Mouse (Mus musculus) adipocyte (in vitro differentiated cells): ENCODE measurements around the gene Sh3yl1.

Experiments
- DNase-seq: peaks from one replicate; pipeline ENCODE4 v3.0.0-alpha.2; 2016; ENCODE audit warnings: low spot score

The Sh3yl1 gene

GRCm38 (mm10) chr12:30944197-30944596 lies 32.7 kb downstream of the Sh3yl1 start:
- no peak for DNase-seq

DNA sequence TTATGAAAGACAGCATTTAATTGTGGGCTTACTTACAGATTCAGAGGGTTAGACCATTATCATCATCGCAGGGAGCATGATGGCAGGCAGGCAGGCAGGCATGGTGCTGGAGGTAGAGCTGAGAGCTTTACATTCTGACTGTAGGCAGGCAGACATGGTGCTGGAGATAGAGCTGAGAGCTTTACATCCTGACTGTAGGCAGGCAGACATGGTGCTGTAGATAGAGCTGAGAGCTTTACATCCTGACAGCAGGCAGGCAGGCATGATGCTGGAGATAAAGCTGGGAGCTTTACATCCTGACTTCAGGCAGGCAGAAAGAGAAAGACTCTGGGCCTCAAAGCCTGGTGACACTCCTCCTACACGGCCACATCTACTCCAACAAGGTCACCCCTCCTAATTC lies 59.2 kb downstream of the Sh3yl1 start:
- no peak for DNase-seq

DNA sequence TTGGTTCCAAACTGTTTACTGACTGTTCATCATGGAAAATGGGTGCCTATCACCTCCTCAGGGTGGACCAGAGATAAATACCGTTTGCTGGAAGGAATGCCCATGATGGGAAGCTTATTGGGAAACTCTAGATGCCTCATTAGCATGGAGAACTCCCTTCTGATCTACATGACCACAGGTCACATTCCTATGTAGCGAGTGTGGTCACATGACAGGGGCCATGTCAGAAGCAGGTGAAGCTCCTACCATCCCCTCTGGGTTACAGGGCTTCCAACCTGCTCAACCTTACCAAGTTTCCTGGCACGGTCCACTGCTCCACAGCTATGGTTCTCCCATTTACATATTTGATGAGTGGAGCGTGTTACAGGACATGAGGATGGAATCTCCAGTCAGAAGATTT lies 92.3 kb downstream of the Sh3yl1 start:
- no peak for DNase-seq

- DNase-seq: peak; percentile 84
Observed at GRCm38 (mm10) chr12:31005010-31005409, 93.5 kb downstream of the Sh3yl1 start.

- peak; percentile 80 for DNase-seq
Observed at GRCm38 (mm10) chr12:31008171-31008570, 96.7 kb downstream of the Sh3yl1 start.
